Mouse (Mus musculus): Measurements from ENCODE around the gene Fcgr3.

Gene Fcgr3

GRCm38 (mm10) chr1:171034201-171034600 lies 30.5 kb downstream of the Fcgr3 start:
- in situ Hi-C loops (cut with MboI; ENCODE audit: low pct_unique_long_range_greater_than_20kb in 1 of 2, low sequenced_read_pairs in 2 of 2, unreplicated experiment in 1 of 2): no loop called here

- in situ Hi-C loops (cut with MboI; ENCODE audit: low pct_unique_long_range_greater_than_20kb in 1 of 2, low sequenced_read_pairs in 2 of 2, unreplicated experiment in 1 of 2): no loop called here
Measured at GRCm38 (mm10) chr1:171033756-171034155, 31.0 kb downstream of the Fcgr3 start.

GRCm38 (mm10) chr1:171033196-171033595 lies 31.5 kb downstream of the Fcgr3 start:
- in situ Hi-C loops (cut with MboI; ENCODE audit: low pct_unique_long_range_greater_than_20kb in 1 of 2, low sequenced_read_pairs in 2 of 2, unreplicated experiment in 1 of 2): no loop called here

GRCm38 (mm10) chr1:171032691-171033090 lies 32.0 kb downstream of the Fcgr3 start:
- in situ Hi-C loops (cut with MboI; ENCODE audit: low pct_unique_long_range_greater_than_20kb in 1 of 2, low sequenced_read_pairs in 2 of 2, unreplicated experiment in 1 of 2): no loop called here

- in situ Hi-C loops (cut with MboI; ENCODE audit: low pct_unique_long_range_greater_than_20kb in 1 of 2, low sequenced_read_pairs in 2 of 2, unreplicated experiment in 1 of 2): no loop called here
Measured at GRCm38 (mm10) chr1:171031752-171032151, 33.0 kb downstream of the Fcgr3 start.

GRCm38 (mm10) chr1:171019311-171019950 lies 45.3 kb downstream of the Fcgr3 start:
- in situ Hi-C loops (cut with MboI; ENCODE audit: low pct_unique_long_range_greater_than_20kb in 1 of 2, low sequenced_read_pairs in 2 of 2, unreplicated experiment in 1 of 2): no loop called here

GRCm38 (mm10) chr1:171018737-171019136 lies 46.0 kb downstream of the Fcgr3 start, which contains the start of gene Fcgr4:
TSS of gene Fcgr4 (plus strand) at chr1:171018920.
- in situ Hi-C loops (cut with MboI; ENCODE audit: low pct_unique_long_range_greater_than_20kb in 1 of 2, low sequenced_read_pairs in 2 of 2, unreplicated experiment in 1 of 2): no loop called here

- in situ Hi-C loops (cut with MboI; ENCODE audit: low pct_unique_long_range_greater_than_20kb in 1 of 2, low sequenced_read_pairs in 2 of 2, unreplicated experiment in 1 of 2): no loop called here
Measured at GRCm38 (mm10) chr1:171017468-171018158, 47.1 kb downstream of the Fcgr3 start.

GRCm38 (mm10) chr1:171016676-171017356 lies 47.9 kb downstream of the Fcgr3 start:
- in situ Hi-C loops (cut with MboI; ENCODE audit: low pct_unique_long_range_greater_than_20kb in 1 of 2, low sequenced_read_pairs in 2 of 2, unreplicated experiment in 1 of 2): no loop called here

GRCm38 (mm10) chr1:171011733-171012132 lies 53.0 kb downstream of the Fcgr3 start:
- in situ Hi-C loops (cut with MboI; ENCODE audit: low pct_unique_long_range_greater_than_20kb in 1 of 2, low sequenced_read_pairs in 2 of 2, unreplicated experiment in 1 of 2): no loop called here

GRCm38 (mm10) chr1:171006905-171007304 lies 57.8 kb downstream of the Fcgr3 start:
- in situ Hi-C loops (cut with MboI; ENCODE audit: low pct_unique_long_range_greater_than_20kb in 1 of 2, low sequenced_read_pairs in 2 of 2, unreplicated experiment in 1 of 2): no loop called here

GRCm38 (mm10) chr1:171006335-171006734 lies 58.4 kb downstream of the Fcgr3 start:
- in situ Hi-C loops (cut with MboI; ENCODE audit: low pct_unique_long_range_greater_than_20kb in 1 of 2, low sequenced_read_pairs in 2 of 2, unreplicated experiment in 1 of 2): no loop called here

- in situ Hi-C loops (cut with MboI; ENCODE audit: low pct_unique_long_range_greater_than_20kb in 1 of 2, low sequenced_read_pairs in 2 of 2, unreplicated experiment in 1 of 2): no loop called here
Measured at GRCm38 (mm10) chr1:171005586-171005985, 59.1 kb downstream of the Fcgr3 start.

GRCm38 (mm10) chr1:171005081-171005480 lies 59.7 kb downstream of the Fcgr3 start:
- in situ Hi-C loops (cut with MboI; ENCODE audit: low pct_unique_long_range_greater_than_20kb in 1 of 2, low sequenced_read_pairs in 2 of 2, unreplicated experiment in 1 of 2): no loop called here
